Comparison of ENCODE assay signal across 7 mouse cellular contexts in the genomic region with DNA sequence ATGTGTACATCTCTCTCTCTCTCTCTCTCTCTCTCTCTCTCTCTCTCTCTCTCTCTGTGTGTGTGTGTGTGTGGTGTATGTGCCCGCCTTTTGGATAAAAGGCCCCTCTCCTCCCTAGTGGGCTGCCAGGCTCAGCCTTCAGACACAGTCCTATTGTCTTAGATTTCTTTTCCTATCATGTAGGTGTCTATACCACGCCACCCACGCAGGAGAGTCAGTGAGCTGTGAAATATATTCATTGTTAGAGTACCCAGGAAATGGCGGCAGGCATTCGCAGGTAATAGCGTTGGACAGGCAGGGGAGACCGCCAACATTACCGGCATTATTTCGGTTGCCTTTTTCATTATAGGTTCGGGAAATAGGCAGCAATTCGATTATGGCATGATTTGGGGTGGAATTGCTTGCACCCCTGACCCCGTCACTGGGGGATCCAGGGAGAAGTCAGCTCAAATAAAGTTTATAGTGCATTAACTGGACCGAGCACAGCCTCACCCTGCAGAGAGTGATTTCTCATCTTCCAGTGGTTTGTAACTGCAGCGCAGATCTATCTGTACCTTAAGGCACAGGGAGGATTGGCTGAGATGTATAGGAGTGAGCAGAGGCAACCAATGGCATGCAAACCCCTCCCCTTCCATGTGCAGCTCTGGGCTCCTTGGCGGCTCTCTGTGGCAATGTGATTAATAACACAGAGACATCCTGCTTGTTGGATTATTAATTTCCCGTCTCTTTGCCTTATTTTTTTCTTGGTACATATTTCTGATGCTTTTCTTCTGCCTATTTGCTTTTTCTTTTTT.
DNase-seq lines count a peak whose midpoint lies in the region; ATAC-seq lines count a peak whose summit lies in the region.

No protein-coding gene starts in this region.

- no peak overlapping the region for H3K27ac ChIP-seq in intestine, embryonic 15.5 days
- peak overlapping the region; percentile 40 for H3K27ac ChIP-seq in midbrain, embryonic 13.5 days

- H3K4me1 ChIP-seq in intestine, embryonic 15.5 days (replicated peaks), result peaks cover 9% of the 10 kb centered on the region; the same call in 1 of the 2 replicates
- H3K4me1 ChIP-seq in midbrain, embryonic 13.5 days (replicated peaks), result peaks cover 70% of the 10 kb centered on the region

- DNase-seq in R1 (ENCODE audit: low read depth, low spot score), result peak; percentile 57
- DNase-seq in embryo, embryonic 10.5 days (ENCODE audit: low spot score), result peak; percentile 61
- DNase-seq in spleen, postnatal 36 days (ENCODE audit: low spot score in 2 of 2), result no peak
- no peak for DNase-seq in urinary bladder, postnatal 14 days (ENCODE audit: low spot score)
- no peak for DNase-seq in natural killer cell, adult 2 months (ENCODE audit: low spot score in 2 of 2)

- H3K4me2 ChIP-seq in intestine, embryonic 15.5 days (replicated peaks), result no peak overlapping the region
- H3K4me2 ChIP-seq in midbrain, embryonic 13.5 days (replicated peaks), result peak overlapping the region; percentile 39

- WGBS in intestine, embryonic 15.5 days, result 69% methylated on average over 16 of the region's 16 CpGs
- 63% methylated on average over 16 of the region's 16 CpGs for WGBS in midbrain, embryonic 13.5 days

- no peak overlapping the region for H3K9ac ChIP-seq in intestine, embryonic 15.5 days
- H3K9ac ChIP-seq in midbrain, embryonic 13.5 days (replicated peaks), result 0 out of 2 replicates have a peak overlapping the region, but pooled peaks have one; percentile 23

- H3K27me3 ChIP-seq in intestine, embryonic 15.5 days (replicated peaks), result no peaks in the 10 kb centered on the region
- H3K27me3 ChIP-seq in midbrain, embryonic 13.5 days, result no peaks in the 10 kb centered on the region

- H3K4me3 ChIP-seq in intestine, embryonic 15.5 days (replicated peaks), result no peak overlapping the region
- H3K4me3 ChIP-seq in midbrain, embryonic 13.5 days (replicated peaks), result peak overlapping the region; percentile 16; the same call in 1 of the 2 replicates

- ATAC-seq in intestine, embryonic 15.5 days, result peak; percentile 74; the same call in 1 of the 2 replicates
- ATAC-seq in midbrain, embryonic 13.5 days, result peak; percentile 76

- H3K36me3 ChIP-seq in intestine, embryonic 15.5 days, result no peaks in the 10 kb centered on the region
- no peaks in the 10 kb centered on the region for H3K36me3 ChIP-seq in midbrain, embryonic 13.5 days

- H3K9me3 ChIP-seq in intestine, embryonic 15.5 days, result no peaks in the 10 kb centered on the region
- no peaks in the 10 kb centered on the region for H3K9me3 ChIP-seq in midbrain, embryonic 13.5 days

Comparison
In these comparisons a context has a peak if more than half of its experiments do, and no peak if none do; other contexts are left out.
1. DNase-seq: peak in R1 (single experiment) and embryo, embryonic 10.5 days (single experiment); none in spleen, postnatal 36 days (0 of 2), urinary bladder, postnatal 14 days (single experiment) and natural killer cell, adult 2 months (0 of 2).